Mouse (Mus musculus): Measurements from ENCODE around the gene Srm.
A peak's percentile ranks its signal among the peaks of the same experiment; 100 is the strongest.

The Srm gene

GRCm38 (mm10) chr4:148633395-148634061, 42.2 kb downstream of the Srm start:
- DNase-seq (ENCODE audit: low read depth, low spot score), result no peak

GRCm38 (mm10) chr4:148635309-148635708, 44.0 kb downstream of the Srm start:
- DNase-seq (ENCODE audit: low read depth, low spot score), result no peak

- no peak for DNase-seq (ENCODE audit: low read depth, low spot score)
Observed at GRCm38 (mm10) chr4:148638302-148638701, 47.0 kb downstream of the Srm start.

GRCm38 (mm10) chr4:148639455-148639854, 48.2 kb downstream of the Srm start:
- no peak for DNase-seq (ENCODE audit: low read depth, low spot score)

GRCm38 (mm10) chr4:148641121-148641520, 49.8 kb downstream of the Srm start:
- DNase-seq (ENCODE audit: low read depth, low spot score), result no peak

DNA sequence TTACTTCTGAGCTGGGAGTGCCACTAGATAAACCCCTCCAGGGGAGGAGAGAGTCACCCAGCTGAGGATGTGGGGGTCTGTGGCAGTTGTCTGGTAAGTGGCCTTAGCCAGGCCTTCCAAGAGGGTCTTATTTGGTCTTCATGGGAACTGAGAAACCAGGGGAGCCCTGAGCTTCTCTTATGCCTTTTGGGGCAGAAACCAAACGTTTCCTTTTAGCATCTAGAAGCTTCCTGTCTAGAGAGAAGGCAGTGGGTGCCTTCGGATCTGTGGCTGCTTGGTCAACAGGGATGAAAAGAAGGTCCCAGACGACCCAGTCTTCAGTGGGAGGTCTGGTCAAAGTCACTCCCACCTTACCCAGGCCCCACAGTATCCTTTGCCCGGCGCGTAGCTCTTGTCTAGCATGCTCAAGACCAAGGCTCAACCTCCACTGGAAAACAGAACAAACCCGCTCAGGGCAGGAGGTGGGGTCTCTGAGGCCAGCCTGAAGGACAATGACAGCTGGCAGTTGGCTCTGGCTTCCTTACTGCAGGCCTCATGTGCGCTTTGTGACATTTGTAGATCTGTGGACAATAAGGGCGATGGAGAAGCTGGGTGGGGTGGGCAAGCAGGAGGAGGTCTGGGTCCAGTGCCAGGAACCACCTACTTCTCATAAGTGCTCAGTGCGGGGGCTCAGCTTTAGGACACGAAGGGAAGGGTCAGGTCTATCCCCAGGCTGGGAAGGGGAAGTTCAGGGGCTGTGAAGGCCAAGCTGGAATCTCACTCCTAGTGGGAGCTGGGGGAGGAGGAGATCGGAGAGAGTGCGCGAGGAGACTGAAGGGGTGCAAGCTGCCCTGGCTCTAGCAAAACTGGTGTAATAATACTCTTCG, 52.2 kb downstream of the Srm start, which contains the start of gene Gm572:
TSS of gene Gm572 (plus strand) at position 27 of the 866 bp plus-strand sequence.
- DNase-seq (ENCODE audit: low read depth, low spot score), result no peak

- peak; percentile 91 for DNase-seq (ENCODE audit: low read depth, low spot score)
Observed at GRCm38 (mm10) chr4:148644157-148644511, 52.8 kb downstream of the Srm start.

Measured in ZHBTc4 (cell line).